Mouse (Mus musculus) erythroblast, embryonic 14.5 days (primary cell): Measurements from ENCODE around the gene Klhdc8a.

ENCODE experiments used
- GATA1 ChIP-seq: IDR thresholded peaks from 2 replicates; pipeline ENCODE4 v1.6.1; 2012; ENCODE audit warnings: low read length, inconsistent platforms, mixed read lengths
- TAL1 ChIP-seq: IDR thresholded peaks from 3 replicates; pipeline ENCODE4 v1.6.1; 2012; ENCODE audit warnings: low read length, inconsistent platforms, mixed read lengths

GRCm38 (mm10) chr1:132254467-132254866 lies 44.0 kb upstream of the Klhdc8a start:
- no peak for TF ChIP-seq GATA1
- TF ChIP-seq TAL1, result no peak
